Mouse (Mus musculus): ENCODE results near the gene Dusp18. TPM values are rescaled to one million over a fixed set of nuclear protein-coding genes. Genes with fewer than 3 reads are reported as not detected.

Dusp18 gene
- polyA plus RNA-seq, 1 experiment from 2014 or later, result 21.4 TPM

Other genes with a start within 250 kb of the Dusp18 start
- gene Morc2a, start 246.0 kb upstream of the Dusp18 start, polyA plus RNA-seq (2014; fragmentation: Nextera tagmentation; extraction: Ambion mirVana), result 27.3 and 28.1 TPM in 2 replicates
- gene Osbp2, start 31.3 kb upstream of the Dusp18 start, polyA plus RNA-seq (2014; fragmentation: Nextera tagmentation; extraction: Ambion mirVana), result 1.5 and 1.6 TPM in 2 replicates
- 0.57 and 0.64 TPM in 2 replicates for gene 4921536K21Rik, start 142 bp upstream of the Dusp18 start, polyA plus RNA-seq (2014; fragmentation: Nextera tagmentation; extraction: Ambion mirVana)
- gene Slc35e4, start 19.4 kb downstream of the Dusp18 start, polyA plus RNA-seq (2014; fragmentation: Nextera tagmentation; extraction: Ambion mirVana), result 3.2 and 3.5 TPM in 2 replicates
- gene Tcn2, start 36.9 kb downstream of the Dusp18 start, polyA plus RNA-seq (2014; fragmentation: Nextera tagmentation; extraction: Ambion mirVana), result 28.4 and 30.9 TPM in 2 replicates
- gene Pes1, start 68.7 kb downstream of the Dusp18 start, polyA plus RNA-seq (2014; fragmentation: Nextera tagmentation; extraction: Ambion mirVana), result 73.0 and 80.6 TPM in 2 replicates
- 0.14 TPM in 1 of 2 replicates, not detected in the other for gene 4930556J24Rik, start 81.5 kb downstream of the Dusp18 start, polyA plus RNA-seq (2014; fragmentation: Nextera tagmentation; extraction: Ambion mirVana)
- not detected in 2 replicates for gene Gal3st1, start 88.4 kb downstream of the Dusp18 start, polyA plus RNA-seq (2014; fragmentation: Nextera tagmentation; extraction: Ambion mirVana)
- gene Sec14l4, start 136.2 kb downstream of the Dusp18 start, polyA plus RNA-seq (2014; fragmentation: Nextera tagmentation; extraction: Ambion mirVana), result not detected in 2 replicates
- not detected in 2 replicates for gene Sec14l3, start 169.6 kb downstream of the Dusp18 start, polyA plus RNA-seq (2014; fragmentation: Nextera tagmentation; extraction: Ambion mirVana)
- gene Mtfp1, start 200.2 kb downstream of the Dusp18 start, polyA plus RNA-seq (2014; fragmentation: Nextera tagmentation; extraction: Ambion mirVana), result 5.7 TPM in 2 replicates
- 1.9 TPM in 2 replicates for gene Sec14l2, start 228.2 kb downstream of the Dusp18 start, polyA plus RNA-seq (2014; fragmentation: Nextera tagmentation; extraction: Ambion mirVana)
- gene Rnf215, start 240.0 kb downstream of the Dusp18 start, polyA plus RNA-seq (2014; fragmentation: Nextera tagmentation; extraction: Ambion mirVana), result 23.5 and 26.7 TPM in 2 replicates